Mouse (Mus musculus) lung, postnatal 0 days (tissue): ENCODE data around the gene Dlx1. TPM values are rescaled to one million over a fixed set of nuclear protein-coding genes. Genes with fewer than 3 reads are reported as not detected.
A peak's percentile ranks its signal among the peaks of the same experiment; 100 is the strongest.

ENCODE experiments used
- ATAC-seq: fragments of 200-750 bp; cut with Nextera tagmentation; 2 replicates; pipeline ENCODE4 v1.8.0; 2017; ENCODE audit warnings: moderate library complexity
- DNase-seq: peaks from one replicate; pipeline ENCODE4 v3.0.0-alpha.2; 2016; ENCODE audit warnings: low spot score
- H3K27ac ChIP-seq: fragments of 300-500 bp; sonication (generic); 2 replicates; pipeline ENCODE4 v1.5.1; 2014; ENCODE audit warnings: antibody characterized with exemption, mild to moderate bottlenecking, low read length, mixed read lengths
- H3K27me3 ChIP-seq: fragments of 300-500 bp; sonication (generic); replicated peaks from 2 replicates; pipeline ENCODE4 v1.6.1; 2014; ENCODE audit warnings: low read length, mixed read lengths; ENCODE audit not compliant: insufficient read depth
- H3K36me3 ChIP-seq: fragments of 300-500 bp; sonication (generic); 2 replicates; pipeline ENCODE4 v1.6.1; 2014; ENCODE audit warnings: low read length, mixed read lengths; ENCODE audit not compliant: insufficient read depth
- H3K4me1 ChIP-seq: fragments of 300-500 bp; sonication (generic); 2 replicates; pipeline ENCODE4 v1.6.1; 2014; ENCODE audit warnings: antibody characterized with exemption, low read depth, low read length, mixed read lengths; ENCODE audit not compliant: insufficient read depth
- H3K4me2 ChIP-seq: fragments of 300-500 bp; sonication (generic); replicated peaks from 2 replicates; pipeline ENCODE4 v1.6.1; 2014; ENCODE audit warnings: low read depth, mild to moderate bottlenecking, low read length, moderate library complexity, mixed read lengths
- H3K4me3 ChIP-seq: fragments of 300-500 bp; sonication (generic); 2 replicates; pipeline ENCODE4 v1.5.1; 2014; ENCODE audit warnings: low read depth, low read length
- H3K9ac ChIP-seq: fragments of 300-500 bp; sonication (generic); replicated peaks from 2 replicates; pipeline ENCODE4 v1.6.1; 2014; ENCODE audit warnings: low read depth, mild to moderate bottlenecking
- H3K9me3 ChIP-seq: fragments of 300-500 bp; sonication (generic); 2 replicates; pipeline ENCODE4 v1.6.1; 2016; ENCODE audit warnings: low read length, mixed read lengths
- CTCF ChIP-seq: IDR thresholded peaks from 2 replicates; pipeline ENCODE4 v1.5.1; 2016; ENCODE audit warnings: antibody characterized with exemption, mild to moderate bottlenecking
- EP300 ChIP-seq: IDR thresholded peaks from 2 replicates; pipeline ENCODE4 v1.6.1; 2016; ENCODE audit warnings: antibody characterized with exemption, mild to moderate bottlenecking, control low read depth
- WGBS: fragments of 180-500 bp; shearing (Covaris S2); extraction: QIAGEN DNeasy Blood & Tissue Kit; methylation state at CpG from one replicate; pipeline ENCODE4 v1.1.7; 2014; 5-methylcytosine and 5-hydroxymethylcytosine counted together
- polyA plus RNA-seq: library from polyadenylated mRNA; unstranded; fragments of >200 nt; fragmentation: Nextera tagmentation; extraction: Ambion mirVana; gene quantifications from 2 replicates; pipeline ENCODE4 v1.2.1, GENCODE M21; 2015

Dlx1 gene
- polyA plus RNA-seq, 1 experiment from 2014 or later: not detected

GRCm38 (mm10) chr2:71531124-71531590 lies 3.2 kb downstream of the Dlx1 start:
- DNase-seq: no peak
- Histone ChIP-seq H3K27ac (no peak overlapping the region), H3K36me3 (no peaks in the 10 kb centered on the region), H3K4me1 (peaks cover 9% of the 10 kb centered on the region), H3K4me2 (no peak overlapping the region), H3K9ac (no peak overlapping the region), H3K4me3 (no peak overlapping the region), H3K9me3 (no peaks in the 10 kb centered on the region), H3K27me3 (peaks cover 93% of the 10 kb centered on the region)
- TF ChIP-seq CTCF (no peak), EP300 (no peak)
- 3% methylated on average over 12 of the region's 12 CpGs for WGBS
- ATAC-seq: no peak

GRCm38 (mm10) chr2:71531990-71532970 lies 4.4 kb downstream of the Dlx1 start:
- H3K4me1 ChIP-seq: peaks cover 9% of the 10 kb centered on the region
- ATAC-seq: no peak

GRCm38 (mm10) chr2:71533094-71533493 lies 5.2 kb downstream of the Dlx1 start:
- no peaks in the 10 kb centered on the region for H3K36me3 ChIP-seq
- ATAC-seq: no peak
- no peak overlapping the region for H3K27ac ChIP-seq
- no peaks in the 10 kb centered on the region for H3K9me3 ChIP-seq
- H3K27me3 ChIP-seq: peaks cover 94% of the 10 kb centered on the region
- no peak overlapping the region for H3K9ac ChIP-seq
- H3K4me2 ChIP-seq: no peak overlapping the region
- peaks cover 9% of the 10 kb centered on the region for H3K4me1 ChIP-seq
- H3K4me3 ChIP-seq: no peak overlapping the region
- DNase-seq: no peak
- 7% methylated on average over 5 of the region's 5 CpGs for WGBS
- TF ChIP-seq CTCF (no peak), EP300 (no peak)

More at GRCm38 (mm10) chr2:71531990-71532970, 4.4 kb downstream of the Dlx1 start:
- WGBS: under 1% methylated on average over 42 of the region's 43 CpGs
- H3K36me3 ChIP-seq: no peaks in the 10 kb centered on the region
- TF ChIP-seq EP300 (no peak), CTCF (no peak)
- H3K9ac ChIP-seq: no peak overlapping the region
- no peaks in the 10 kb centered on the region for H3K9me3 ChIP-seq
- peaks cover 93% of the 10 kb centered on the region for H3K27me3 ChIP-seq
- no peak overlapping the region for H3K4me2 ChIP-seq
- no peak overlapping the region for H3K27ac ChIP-seq
- no peak for DNase-seq
- no peak overlapping the region for H3K4me3 ChIP-seq

GRCm38 (mm10) chr2:71534242-71535052 lies 6.5 kb downstream of the Dlx1 start:
- DNase-seq (no peak), ATAC-seq (no peak)
- WGBS: 3% methylated on average over 20 of the region's 20 CpGs
- Histone ChIP-seq H3K27ac (no peak overlapping the region), H3K9ac (no peak overlapping the region), H3K36me3 (no peaks in the 10 kb centered on the region), H3K4me3 (no peak overlapping the region), H3K4me2 (no peak overlapping the region), H3K4me1 (peaks cover 5% of the 10 kb centered on the region), H3K9me3 (no peaks in the 10 kb centered on the region), H3K27me3 (peaks cover 94% of the 10 kb centered on the region)
- no peak for TF ChIP-seq EP300

GRCm38 (mm10) chr2:71540611-71541417 lies 12.9 kb downstream of the Dlx1 start:
- Histone ChIP-seq H3K36me3 (no peaks in the 10 kb centered on the region), H3K4me1 (peaks cover 4% of the 10 kb centered on the region; the same call in 1 of the 2 replicates), H3K4me2 (peak overlapping the region; percentile 25), H3K9ac (no peak overlapping the region), H3K27ac (no peak overlapping the region), H3K9me3 (no peaks in the 10 kb centered on the region), H3K4me3 (peak overlapping the region; percentile 2), H3K27me3 (peaks cover 94% of the 10 kb centered on the region)
- TF ChIP-seq EP300 (no peak), CTCF (no peak)
- WGBS: under 1% methylated on average over 48 of the region's 48 CpGs
- DNase-seq (peak; percentile 4), ATAC-seq (no peak)
